ENCODE assay signal across 13 mouse cellular contexts in genomic region chr4:136451564-136451963, GRCm38 (mm10). TPM values are rescaled to one million over a fixed set of nuclear protein-coding genes. Genes with fewer than 3 reads are reported as not detected.
DNase-seq lines count a peak whose midpoint lies in the region; ATAC-seq lines count a peak whose summit lies in the region.
"Had no signal": no experiment of that assay in that cellular context is flagged by ENCODE, and none has a peak within 500 bp of the region (broad histone marks: within the 10 kb centered on the region; RNA-seq: fewer than 3 reads in every experiment).

No protein-coding gene starts in this region.

- peak; percentile 29 for DNase-seq in adrenal gland, postnatal 10 days
- no peak for DNase-seq in adrenal gland, adult 18-20 months (ENCODE audit: low spot score in 2 of 2)
- DNase-seq in 3T3-L1 (ENCODE audit: low read depth, low spot score): peak; percentile 60
- DNase-seq in frontal cortex, postnatal 10 days (ENCODE audit: low spot score in 2 of 2): no peak
- no peak for DNase-seq in thymus, postnatal 36 days
- DNase-seq: cerebellum, adult 8-10 months; thymus, postnatal 4 days had no signal

- no peaks in the 10 kb centered on the region for H3K36me3 ChIP-seq in kidney, embryonic 14.5 days (ENCODE audit: control insufficient read depth, insufficient read depth, low read length)
- no peaks in the 10 kb centered on the region for H3K36me3 ChIP-seq in liver, embryonic 16.5 days (ENCODE audit: control insufficient read depth, insufficient read depth)
- H3K36me3 ChIP-seq: hindbrain, embryonic 15.5 days had no signal

- H3K4me3 ChIP-seq in kidney, embryonic 14.5 days (ENCODE audit: low read length): no peak overlapping the region
- H3K4me3 ChIP-seq in liver, embryonic 16.5 days (ENCODE audit: low read depth, low read length): no peak overlapping the region
- H3K4me3 ChIP-seq: hindbrain, embryonic 15.5 days had no signal

- no peaks in the 10 kb centered on the region for H3K9me3 ChIP-seq in kidney, embryonic 14.5 days (ENCODE audit: control insufficient read depth, low read length)
- no peaks in the 10 kb centered on the region for H3K9me3 ChIP-seq in liver, embryonic 16.5 days (replicated peaks; ENCODE audit: control insufficient read depth, low read length)
- H3K9me3 ChIP-seq: hindbrain, embryonic 15.5 days had no signal

- ATAC-seq in kidney, embryonic 14.5 days (ENCODE audit: low FRiP score, low TSS enrichment): peak; percentile 60
- peak; percentile 71 for ATAC-seq in liver, embryonic 16.5 days (ENCODE audit: low read depth)
- no peak for ATAC-seq in inflammation-experienced regulatory T-cells, adult 6 months
- ATAC-seq: Patski had no signal

- no peak overlapping the region for H3K9ac ChIP-seq in kidney, embryonic 14.5 days (ENCODE audit: low read depth, low read length)
- H3K9ac ChIP-seq in liver, embryonic 16.5 days (ENCODE audit: low read depth, low read length): no peak overlapping the region
- H3K9ac ChIP-seq: hindbrain, embryonic 15.5 days had no signal

- WGBS in kidney, embryonic 14.5 days: 7% methylated on average over 6 of the region's 6 CpGs
- 17% methylated on average over 6 of the region's 6 CpGs for WGBS in liver, embryonic 16.5 days (ENCODE audit: insufficient replicate concordance)

- H3K4me1 ChIP-seq in kidney, embryonic 14.5 days (ENCODE audit: control insufficient read depth, insufficient read depth, low read length): peaks cover 3% of the 10 kb centered on the region
- peaks cover 6% of the 10 kb centered on the region for H3K4me1 ChIP-seq in liver, embryonic 16.5 days (ENCODE audit: control insufficient read depth, low read depth, low read length)

- H3K27me3 ChIP-seq in kidney, embryonic 14.5 days (ENCODE audit: control insufficient read depth, insufficient read depth, low read length): no peaks in the 10 kb centered on the region
- no peaks in the 10 kb centered on the region for H3K27me3 ChIP-seq in liver, embryonic 16.5 days (ENCODE audit: control insufficient read depth, insufficient read depth, low read depth, low read length)
- H3K27me3 ChIP-seq: hindbrain, embryonic 15.5 days; Patski had no signal

- H3K4me2 ChIP-seq in kidney, embryonic 14.5 days (replicated peaks; ENCODE audit: low read depth, low read length): no peak overlapping the region
- H3K4me2 ChIP-seq in liver, embryonic 16.5 days (ENCODE audit: low read depth, low read length): no peak overlapping the region
- H3K4me2 ChIP-seq: hindbrain, embryonic 15.5 days had no signal

- peak overlapping the region; percentile 37; the same call in 1 of the 2 replicates for H3K27ac ChIP-seq in kidney, embryonic 14.5 days (ENCODE audit: low read depth, low read length)
- peak overlapping the region; percentile 62 for H3K27ac ChIP-seq in liver, embryonic 16.5 days (ENCODE audit: low read length)
- H3K27ac ChIP-seq: hindbrain, embryonic 15.5 days; macrophage had no signal

RNA-seq across cellular contexts. Expression of gene 6030445D17Rik, which starts 10.5 kb away (rescaled TPM):
- total RNA-seq in adrenal gland, postnatal 10 days (2021): under 1 TPM; 0.24 to 0.39 TPM
- under 1 TPM; 0.45 to 0.46 TPM for total RNA-seq in adrenal gland, adult 18-20 months (2021)
- polyA plus RNA-seq in kidney, embryonic 14.5 days (2014; fragmentation: Nextera tagmentation; extraction: Ambion mirVana): 0.16 and 0.54 TPM in 2 replicates
- polyA plus RNA-seq in liver, embryonic 16.5 days (2015; fragmentation: Nextera tagmentation; extraction: Ambion mirVana): 0.05 and 0.11 TPM in 2 replicates
- polyA plus RNA-seq in inflammation-experienced regulatory T-cells, adult 6 months (2017; shearing (Covaris generic)): under 1 TPM in 1 of 3 experiments, not detected in 2; 0.19 TPM
- polyA plus RNA-seq: macrophage had no signal

RNA-seq across cellular contexts. Expression of gene Luzp1, which starts 18.0 kb away (rescaled TPM):
- total RNA-seq in adrenal gland, postnatal 10 days (2021): 10 to 100 TPM; 34.0 to 36.8 TPM
- 10 to 100 TPM; 32.0 to 41.5 TPM for total RNA-seq in adrenal gland, adult 18-20 months (2021)
- polyA plus RNA-seq in kidney, embryonic 14.5 days (2014; fragmentation: Nextera tagmentation; extraction: Ambion mirVana): 140 and 144 TPM in 2 replicates
- polyA plus RNA-seq in liver, embryonic 16.5 days (2015; fragmentation: Nextera tagmentation; extraction: Ambion mirVana): 12.0 and 13.2 TPM in 2 replicates
- polyA plus RNA-seq in inflammation-experienced regulatory T-cells, adult 6 months (2017; shearing (Covaris generic)): 10 to 100 TPM in 1 of 3 experiments, 1 to 10 TPM in 2; 4.9 to 10.9 (median 5.6) TPM

RNA-seq across cellular contexts. Expression of gene Htr1d, which starts 28.2 kb away (rescaled TPM):
- under 1 TPM; 0.15 to 0.24 TPM for total RNA-seq in adrenal gland, postnatal 10 days (2021)
- total RNA-seq in adrenal gland, adult 18-20 months (2021): under 1 TPM in 1 of 2 experiments, not detected in 1; 0.35 TPM
- 0.47 and 0.60 TPM in 2 replicates for polyA plus RNA-seq in kidney, embryonic 14.5 days (2014; fragmentation: Nextera tagmentation; extraction: Ambion mirVana)
- polyA plus RNA-seq in liver, embryonic 16.5 days (2015; fragmentation: Nextera tagmentation; extraction: Ambion mirVana): 0.05 TPM in 1 of 2 replicates, not detected in the other
- not detected for polyA plus RNA-seq in inflammation-experienced regulatory T-cells, adult 6 months (2017; shearing (Covaris generic))
- polyA plus RNA-seq: macrophage had no signal

Comparison
In these comparisons a context has a peak if more than half of its experiments do, and no peak if none do; other contexts are left out.
1. DNase-seq: peak in adrenal gland, postnatal 10 days (single experiment) and 3T3-L1 (single experiment); none in adrenal gland, adult 18-20 months (0 of 2), frontal cortex, postnatal 10 days (0 of 2) and thymus, postnatal 36 days (0 of 2).